Mouse (Mus musculus) liver, embryonic 13.5 days (tissue): ENCODE data around the gene Lrif1. TPM values are rescaled to one million over a fixed set of nuclear protein-coding genes. Genes with fewer than 3 reads are reported as not detected.
"Not testable (repeated sequence)": the region's sequence is repeated elsewhere in the genome, so short reads cannot be mapped to it uniquely, and the experiment has no call there.

Source experiments
- ATAC-seq: fragments of 200-750 bp; cut with Nextera tagmentation; 2 replicates; pipeline ENCODE4 v1.8.0; 2017; ENCODE audit warnings: low read depth, mild to moderate bottlenecking, moderate number of reproducible peaks, moderate library complexity
- DNase-seq: peaks from one replicate; pipeline ENCODE4 v3.0.0; 2022
- H3K27ac ChIP-seq: fragments of 300-500 bp; sonication (generic); 2 replicates; pipeline ENCODE4 v1.5.1; 2015; ENCODE audit warnings: moderate library complexity, mild to moderate bottlenecking, inconsistent platforms
- H3K27me3 ChIP-seq: fragments of 300-500 bp; sonication (generic); 2 replicates; pipeline ENCODE4 v1.6.1; 2015; ENCODE audit warnings: mild to moderate bottlenecking, inconsistent platforms
- H3K36me3 ChIP-seq: fragments of 300-500 bp; sonication (generic); 2 replicates; pipeline ENCODE4 v1.6.1; 2015; ENCODE audit warnings: mild to moderate bottlenecking, inconsistent platforms
- H3K4me1 ChIP-seq: fragments of 300-500 bp; sonication (generic); replicated peaks from 2 replicates; pipeline ENCODE4 v1.6.1; 2015; ENCODE audit warnings: inconsistent platforms
- H3K4me2 ChIP-seq: fragments of 300-500 bp; sonication (generic); 2 replicates; pipeline ENCODE4 v1.6.1; 2015; ENCODE audit warnings: inconsistent platforms, mild to moderate bottlenecking, moderate library complexity
- H3K4me3 ChIP-seq: fragments of 300-500 bp; sonication (generic); replicated peaks from 2 replicates; pipeline ENCODE4 v1.5.1; 2015; ENCODE audit warnings: mild to moderate bottlenecking, inconsistent platforms
- H3K9ac ChIP-seq: fragments of 300-500 bp; sonication (generic); 2 replicates; pipeline ENCODE4 v1.6.1; 2015; ENCODE audit warnings: mild to moderate bottlenecking, inconsistent platforms
- H3K9me3 ChIP-seq: fragments of 300-500 bp; sonication (generic); replicated peaks from 2 replicates; pipeline ENCODE4 v1.6.1; 2016; ENCODE audit warnings: inconsistent platforms
- WGBS: fragments of 180-500 bp; shearing (Covaris S2); methylation state at CpG from one replicate; pipeline ENCODE4 v1.1.7; 2015; ENCODE audit not compliant: insufficient replicate concordance; 5-methylcytosine and 5-hydroxymethylcytosine counted together
- polyA plus RNA-seq: library from polyadenylated mRNA; unstranded; fragments of >200 nt; fragmentation: Nextera tagmentation; extraction: Ambion mirVana; gene quantifications from 2 replicates; pipeline ENCODE4 v1.2.1, GENCODE M21; 2015

Lrif1 gene
- 3.6 and 5.6 TPM in 2 replicates for polyA plus RNA-seq

DNA sequence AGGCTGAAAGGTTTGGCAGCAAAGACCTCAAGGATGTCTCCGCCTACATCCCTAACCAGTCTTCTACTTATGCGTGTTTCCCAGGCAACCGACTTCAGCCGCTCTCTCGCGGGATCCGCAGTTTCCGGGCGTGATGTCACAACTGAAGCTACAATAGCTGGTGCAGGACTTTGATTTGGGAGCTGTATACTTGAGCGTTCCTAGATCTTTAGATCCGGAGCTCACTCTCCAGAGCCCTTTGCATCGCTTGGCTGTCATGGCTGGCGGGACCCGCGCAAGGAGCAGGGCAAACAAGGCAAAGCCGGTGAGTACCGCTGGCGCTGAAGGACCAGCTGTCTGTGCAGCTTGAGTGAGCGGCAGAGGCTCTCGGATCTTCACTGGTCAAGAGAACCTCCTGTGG is at the start of gene Lrif1:
TSS of gene Lrif1 (plus strand) at position 158 of the 400 bp plus-strand sequence.
- Histone ChIP-seq H3K9ac (no peak within 1 kb of the TSS), H3K4me3 (peak within 1 kb of the TSS; percentile 48), H3K4me1 (no peaks in the 10 kb centered on the region), H3K4me2 (peak within 1 kb of the TSS; percentile 45), H3K27me3 (no peaks in the 10 kb centered on the region), H3K9me3 (no peaks in the 10 kb centered on the region), H3K36me3 (no peaks in the 10 kb centered on the region), H3K27ac (no peak within 1 kb of the TSS)
- DNase-seq (no peak), ATAC-seq (peak; percentile 62; the same call in 1 of the 2 replicates)
- WGBS: 3% methylated on average over 20 of the region's 20 CpGs

DNA sequence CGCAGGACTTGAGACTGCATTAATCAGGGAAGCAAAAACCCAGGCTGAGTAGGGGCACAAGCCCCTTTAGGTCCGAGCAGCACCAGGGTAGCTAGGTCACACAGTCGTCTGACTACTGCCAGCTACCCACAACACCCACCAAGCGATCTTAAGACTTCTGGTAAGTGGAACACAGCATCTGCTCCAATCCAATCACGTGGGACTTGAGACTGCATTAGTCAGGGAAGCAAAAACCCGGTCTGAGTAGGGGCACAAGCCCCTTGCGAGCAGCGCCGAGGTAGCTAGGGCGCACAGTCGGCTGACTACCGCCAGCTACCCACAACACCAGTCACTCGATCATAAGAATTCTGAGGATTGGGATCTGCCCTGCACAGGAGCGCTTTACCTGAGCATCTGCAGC is 12.0 kb upstream of the Lrif1 start:
- DNase-seq, H3K4me1 ChIP-seq, H3K9ac ChIP-seq, H3K27ac ChIP-seq, H3K27me3 ChIP-seq, ATAC-seq, H3K36me3 ChIP-seq, H3K4me3 ChIP-seq, H3K9me3 ChIP-seq, H3K4me2 ChIP-seq: not testable (repeated sequence)
- 56% methylated on average over 14 of the region's 14 CpGs for WGBS

DNA sequence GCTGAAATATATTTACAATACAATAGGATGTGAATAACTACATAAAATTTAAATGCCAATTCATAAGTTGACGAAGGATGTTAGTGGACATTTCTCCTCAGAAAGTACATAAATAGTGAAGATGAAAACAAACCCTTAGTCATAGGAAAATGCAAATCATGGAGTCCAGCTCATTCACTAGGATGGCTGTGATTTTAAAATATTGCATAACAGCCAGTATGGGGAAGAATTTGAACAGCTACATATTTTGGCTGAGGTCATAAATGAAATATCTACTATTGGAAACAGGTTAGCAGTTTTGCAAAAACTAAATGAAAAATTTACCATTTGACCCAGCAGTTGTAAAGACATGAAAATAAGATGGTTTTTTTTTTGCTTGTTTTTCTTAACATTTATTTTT is 594 bp downstream of the Lrif1 start:
- Histone ChIP-seq H3K27ac (no peak overlapping the region), H3K27me3 (no peaks in the 10 kb centered on the region), H3K4me3 (no peak overlapping the region), H3K9me3 (no peaks in the 10 kb centered on the region), H3K9ac (no peak overlapping the region), H3K4me1 (no peaks in the 10 kb centered on the region), H3K4me2 (no peak overlapping the region), H3K36me3 (no peaks in the 10 kb centered on the region)
- no peak for ATAC-seq
- no peak for DNase-seq
- WGBS: 40% methylated on average over 1 of the region's 1 CpGs

DNA sequence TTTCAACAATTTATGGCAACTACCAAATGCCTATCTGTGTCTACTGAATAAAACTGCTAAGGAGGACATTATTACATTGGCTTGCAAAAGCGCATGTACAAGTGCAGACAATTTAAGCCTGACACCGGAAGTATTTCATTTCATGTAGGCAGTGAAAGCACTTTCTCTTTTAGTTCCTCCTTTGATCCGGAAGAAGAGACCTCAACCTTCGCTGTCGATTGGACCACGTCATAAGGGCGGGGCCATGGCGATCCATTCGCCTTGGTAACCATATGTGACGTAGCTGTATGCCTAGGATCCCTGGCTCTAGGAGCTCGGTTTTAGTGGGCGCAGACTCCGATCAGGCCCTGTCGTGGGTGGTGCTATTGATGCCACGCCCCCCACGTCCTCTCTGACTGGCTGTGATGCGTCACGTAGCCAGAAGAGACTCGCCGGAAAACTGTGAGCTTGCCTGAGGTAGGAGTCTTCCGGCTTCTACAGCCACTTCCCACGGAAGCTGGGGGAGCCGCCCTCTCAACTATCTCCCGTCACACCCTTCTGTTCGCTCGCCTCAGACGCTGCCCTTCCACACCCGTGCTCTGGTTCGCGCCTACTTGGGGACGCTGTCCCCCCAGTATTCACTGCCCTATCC is 36.7 kb downstream of the Lrif1 start:
- 1% methylated on average over 31 of the region's 31 CpGs for WGBS
- DNase-seq (peak; percentile 87), ATAC-seq (peak; percentile 95)
- Histone ChIP-seq H3K4me2 (peak overlapping the region; percentile 78), H3K4me1 (no peaks in the 10 kb centered on the region), H3K9ac (peak overlapping the region; percentile 64), H3K4me3 (peak overlapping the region; percentile 71), H3K27ac (peak overlapping the region; percentile 83), H3K27me3 (peaks cover 2% of the 10 kb centered on the region; the same call in 1 of the 2 replicates), H3K36me3 (no peaks in the 10 kb centered on the region), H3K9me3 (no peaks in the 10 kb centered on the region)

DNA sequence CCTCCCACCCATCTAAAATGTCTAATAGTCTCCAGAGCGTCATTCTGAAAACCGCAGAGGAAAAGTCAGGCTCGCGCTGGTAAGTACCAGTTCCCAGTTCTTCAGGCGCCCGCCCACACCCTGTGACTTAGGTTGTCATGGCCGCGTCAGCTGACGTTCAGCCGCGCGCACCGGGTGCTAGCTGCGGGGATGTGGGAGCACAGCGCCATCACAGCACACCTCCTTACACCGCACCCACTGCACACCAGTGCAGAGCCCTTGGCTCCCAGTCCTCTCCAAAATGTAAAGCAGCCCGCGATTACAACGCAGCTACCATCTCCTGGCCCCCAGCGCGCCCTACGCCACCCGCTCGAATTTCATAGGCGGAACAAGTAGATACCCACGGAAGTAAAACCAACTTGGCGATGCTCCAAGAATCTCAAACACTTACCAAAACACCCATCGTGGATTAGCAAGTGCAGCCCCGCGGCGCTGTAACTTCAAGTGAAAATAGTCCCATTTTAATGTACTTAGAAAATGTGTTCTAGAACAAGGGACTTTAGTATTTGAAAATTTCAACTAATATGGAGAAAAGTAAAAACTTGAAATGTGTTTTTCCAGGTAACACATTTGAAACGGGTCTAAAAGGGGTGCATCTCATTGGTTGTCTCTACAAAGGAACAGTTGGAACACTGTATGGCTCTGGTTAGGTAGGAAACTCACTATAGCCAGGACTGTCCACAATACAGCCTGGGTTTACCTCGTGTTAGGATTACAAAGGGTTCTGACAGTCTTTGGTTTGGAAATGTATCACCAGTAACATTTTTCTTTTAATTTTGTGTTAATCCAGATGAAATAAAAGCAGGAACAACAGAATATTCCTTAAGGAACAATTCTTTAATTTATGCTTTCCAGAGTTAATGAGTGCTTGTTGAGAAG is 37.5 kb downstream of the Lrif1 start:
- H3K9me3 ChIP-seq: no peaks in the 10 kb centered on the region
- peak overlapping the region; percentile 83 for H3K27ac ChIP-seq
- H3K9ac ChIP-seq: peak overlapping the region; percentile 64
- no peaks in the 10 kb centered on the region for H3K4me1 ChIP-seq
- peak overlapping the region; percentile 71 for H3K4me3 ChIP-seq
- peaks cover 2% of the 10 kb centered on the region; the same call in 1 of the 2 replicates for H3K27me3 ChIP-seq
- WGBS: 1% methylated on average over 33 of the region's 33 CpGs
- DNase-seq (peak; percentile 72), ATAC-seq (peak; percentile 86)
- no peaks in the 10 kb centered on the region for H3K36me3 ChIP-seq
- peak overlapping the region; percentile 78 for H3K4me2 ChIP-seq

DNA sequence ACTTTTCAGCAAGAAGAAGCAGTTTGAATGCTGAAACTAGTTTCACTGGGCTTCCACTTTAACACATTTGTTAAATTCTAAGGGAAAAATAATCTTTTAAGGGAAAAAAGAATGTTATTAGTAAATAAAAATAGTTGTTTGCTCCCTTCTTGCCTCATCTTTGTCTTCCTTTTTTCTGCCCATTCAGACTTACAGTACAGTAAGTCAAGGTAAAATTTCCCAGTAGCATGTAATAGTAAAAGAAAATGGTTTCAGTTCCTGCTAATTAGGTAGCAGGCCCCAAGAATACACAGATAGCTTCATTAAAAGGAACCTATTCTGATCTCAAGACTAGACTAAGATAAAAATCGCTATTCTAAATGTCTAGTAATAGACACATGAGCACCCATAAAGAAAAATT is 71.1 kb downstream of the Lrif1 start:
- 27% methylated on average over 1 of the region's 1 CpGs for WGBS
- ATAC-seq: no peak

DNA sequence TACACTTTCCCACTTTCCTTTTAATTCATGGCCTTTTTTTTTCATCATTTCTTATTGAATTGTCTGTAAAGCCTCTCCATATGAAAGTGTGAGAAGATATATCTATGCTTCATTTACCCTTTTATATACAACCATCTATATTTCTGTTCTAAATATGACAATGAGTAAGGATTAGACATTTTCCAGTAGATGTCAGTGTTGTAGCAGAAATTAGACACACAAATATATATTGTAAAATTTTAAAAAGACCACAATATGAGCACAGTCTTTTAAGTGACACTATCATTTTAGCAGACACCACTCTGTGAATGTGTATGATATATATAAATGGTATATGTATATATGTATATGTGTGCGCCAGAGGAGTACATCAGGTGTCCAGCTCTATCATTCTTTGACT is 87.0 kb downstream of the Lrif1 start:
- DNase-seq (no peak), ATAC-seq (no peak)
- no peak overlapping the region for H3K4me3 ChIP-seq
- H3K9ac ChIP-seq: no peak overlapping the region
- no peak overlapping the region for H3K27ac ChIP-seq
- H3K36me3 ChIP-seq: no peaks in the 10 kb centered on the region
- H3K4me1 ChIP-seq: no peaks in the 10 kb centered on the region
- no peak overlapping the region for H3K4me2 ChIP-seq
- no peaks in the 10 kb centered on the region for H3K27me3 ChIP-seq
- 78% methylated on average over 1 of the region's 1 CpGs for WGBS
- H3K9me3 ChIP-seq: no peaks in the 10 kb centered on the region

More for the DNA sequence above, 71.1 kb downstream of the Lrif1 start:
- H3K36me3 ChIP-seq: no peaks in the 10 kb centered on the region
- no peak for DNase-seq
- H3K27ac ChIP-seq: no peak overlapping the region
- H3K4me3 ChIP-seq: no peak overlapping the region
- H3K9ac ChIP-seq: no peak overlapping the region
- H3K4me1 ChIP-seq: no peaks in the 10 kb centered on the region
- H3K27me3 ChIP-seq: no peaks in the 10 kb centered on the region
- no peaks in the 10 kb centered on the region for H3K9me3 ChIP-seq
- no peak overlapping the region for H3K4me2 ChIP-seq

DNA sequence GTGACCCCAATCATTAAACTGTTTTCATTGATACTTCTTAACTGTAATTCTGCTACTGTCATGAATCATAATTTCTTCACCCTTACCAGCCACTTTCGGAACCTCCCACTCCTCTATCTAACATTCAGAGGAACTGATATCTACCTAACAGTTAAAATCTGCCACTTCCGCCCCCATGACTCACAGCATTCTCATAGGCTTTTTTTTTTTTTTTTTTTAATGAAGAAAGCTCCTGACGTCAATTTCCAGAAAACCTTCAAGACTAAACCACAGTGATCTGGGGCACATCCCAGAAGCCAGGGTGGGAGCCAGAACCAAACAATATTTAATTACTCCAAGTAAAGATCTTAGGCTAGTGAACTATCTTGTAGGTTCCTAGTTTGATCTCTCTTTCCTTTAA is 100.3 kb downstream of the Lrif1 start:
- Histone ChIP-seq H3K27ac (no peak overlapping the region), H3K9ac (no peak overlapping the region), H3K4me3 (no peak overlapping the region), H3K27me3 (no peaks in the 10 kb centered on the region), H3K9me3 (no peaks in the 10 kb centered on the region), H3K4me1 (no peaks in the 10 kb centered on the region), H3K36me3 (no peaks in the 10 kb centered on the region), H3K4me2 (no peak overlapping the region)
- ATAC-seq (no peak), DNase-seq (no peak)
- WGBS: 58% methylated on average over 3 of the region's 3 CpGs

Other genes starting within 250 kb of the Lrif1 start
- 3.4 and 3.5 TPM in 2 replicates for gene Dennd2d, start 202.6 kb upstream of the Lrif1 start, polyA plus RNA-seq
- gene Dram2, start 137.2 kb upstream of the Lrif1 start, polyA plus RNA-seq: 28.7 and 32.1 TPM in 2 replicates
- 26.1 and 33.0 TPM in 2 replicates for gene Cept1, start 137.2 kb upstream of the Lrif1 start, polyA plus RNA-seq
- 18.0 and 21.9 TPM in 2 replicates for gene Cd53, start 105.2 kb downstream of the Lrif1 start, polyA plus RNA-seq
- not detected in 2 replicates for gene Olfr266, start 141.3 kb downstream of the Lrif1 start, polyA plus RNA-seq